Mouse (Mus musculus) spleen, embryonic (tissue): ENCODE data around the gene Dio2.

Source experiments
- CTCF ChIA-PET: fragments of 350-600 bp; sonication (Branson Sonifier 250); formaldehyde crosslinking; loops from one replicate; lab custom pipeline; 2022; lab: Charles Lee

The Dio2 gene

DNA sequence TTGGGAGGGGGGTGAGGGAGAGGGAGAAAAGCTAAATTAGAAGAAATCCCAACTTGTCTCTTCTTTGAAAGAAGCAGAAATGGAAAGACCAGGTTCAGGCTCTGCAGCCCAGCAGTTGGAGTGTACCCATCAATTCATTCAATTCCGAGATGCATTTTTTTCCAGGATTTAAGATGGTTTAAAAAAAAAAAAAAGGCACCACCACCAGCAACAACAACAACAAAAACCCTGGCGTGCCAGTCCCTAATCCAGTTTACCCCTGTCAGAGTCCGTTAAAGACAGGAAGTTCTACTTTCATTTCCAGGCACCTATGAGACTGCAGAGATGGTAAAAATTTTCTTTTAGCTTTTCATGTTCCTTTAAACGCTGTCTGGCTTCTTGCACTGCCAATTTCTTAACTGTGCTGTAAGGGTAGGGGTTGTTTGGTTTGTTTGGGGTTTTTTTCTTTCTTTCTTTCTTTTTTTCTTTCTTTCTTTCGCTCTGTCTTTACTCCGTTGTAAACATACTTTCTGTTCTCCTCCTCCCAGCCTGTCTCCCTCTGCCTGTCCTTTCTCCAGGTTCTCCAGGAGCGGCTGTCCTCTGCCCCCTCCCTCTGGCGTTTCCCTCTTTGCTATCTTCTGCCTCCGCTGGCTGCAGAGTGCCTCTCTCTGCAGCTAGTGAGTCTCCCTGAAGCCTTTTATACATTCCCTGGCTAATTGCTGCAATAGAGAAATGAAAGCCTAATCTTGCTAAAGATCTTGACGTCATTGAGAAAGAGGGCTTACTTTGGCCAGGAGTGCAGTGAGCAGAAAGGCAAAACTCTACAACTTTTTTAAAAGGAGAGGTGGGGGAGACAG lies at the start of gene Dio2:
Gene Dio2 (minus strand): TSS at position 51 of the 836 bp plus-strand sequence.
- CTCF ChIA-PET: interaction anchor here (0.6 to 0.7 kb wide), 2 partner anchors 27 to 823 kb away, joined by 6 to 11 read pairs; no protein-coding TSS in a partner anchor

DNA sequence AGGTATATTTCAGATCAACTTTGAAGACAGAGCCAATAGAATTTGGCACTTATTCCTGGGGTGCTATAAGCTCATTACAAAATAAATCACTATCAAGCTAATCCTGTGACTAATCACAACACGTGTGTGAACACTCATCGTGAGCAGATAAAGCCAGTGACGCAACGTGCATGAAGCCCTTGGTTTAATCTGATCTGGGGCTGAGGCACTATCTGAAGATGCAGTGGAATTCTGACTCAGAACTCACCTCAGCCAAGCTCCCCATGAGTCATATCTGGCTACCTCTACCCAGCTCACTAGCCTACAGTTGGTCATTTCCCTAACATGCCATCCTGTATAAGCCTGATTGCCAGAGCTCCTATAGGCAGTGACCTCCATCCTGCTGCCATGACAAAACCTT lies 43.2 kb upstream of the Dio2 start:
- CTCF ChIA-PET: no interaction called here

DNA sequence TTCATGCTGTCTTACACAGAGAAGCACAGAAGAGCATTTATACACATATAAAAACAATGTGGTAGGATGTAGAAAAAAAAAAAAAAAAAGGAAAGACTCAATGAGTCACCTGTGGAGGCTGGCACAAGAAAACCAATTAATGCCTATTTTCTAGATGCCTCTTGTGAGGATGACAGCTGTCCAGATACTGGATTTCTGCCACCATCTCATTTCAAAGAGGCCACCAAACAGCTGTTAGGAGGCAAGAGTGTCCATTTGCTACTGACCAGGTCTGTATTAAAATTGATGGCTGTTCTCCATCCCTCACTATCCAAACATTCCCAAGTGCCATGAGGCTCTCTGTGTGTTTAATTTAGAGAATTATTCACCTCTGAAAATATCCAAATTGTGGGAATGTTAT lies 6.5 kb upstream of the Dio2 start:
- CTCF ChIA-PET: no interaction called here

DNA sequence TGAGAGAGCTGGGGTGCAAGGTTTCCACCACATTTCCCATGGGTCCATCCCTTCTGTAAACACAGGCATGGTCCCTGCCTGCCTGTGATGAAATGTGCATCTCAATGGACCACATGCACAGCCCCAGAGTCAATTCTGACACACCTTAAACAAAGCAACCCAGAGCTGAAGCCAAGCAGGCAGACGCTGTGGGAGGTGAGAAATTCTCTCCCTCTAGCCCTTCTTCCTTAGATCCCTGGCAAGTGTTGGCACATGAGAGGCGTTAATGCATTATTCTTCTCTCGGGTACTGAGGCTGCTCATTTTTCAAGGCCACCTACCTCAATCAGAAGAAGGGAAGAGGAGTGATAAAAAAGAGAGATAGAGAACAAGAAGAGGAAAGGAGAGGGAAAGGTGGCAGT lies 5.4 kb upstream of the Dio2 start:
- CTCF ChIA-PET: no interaction called here

DNA sequence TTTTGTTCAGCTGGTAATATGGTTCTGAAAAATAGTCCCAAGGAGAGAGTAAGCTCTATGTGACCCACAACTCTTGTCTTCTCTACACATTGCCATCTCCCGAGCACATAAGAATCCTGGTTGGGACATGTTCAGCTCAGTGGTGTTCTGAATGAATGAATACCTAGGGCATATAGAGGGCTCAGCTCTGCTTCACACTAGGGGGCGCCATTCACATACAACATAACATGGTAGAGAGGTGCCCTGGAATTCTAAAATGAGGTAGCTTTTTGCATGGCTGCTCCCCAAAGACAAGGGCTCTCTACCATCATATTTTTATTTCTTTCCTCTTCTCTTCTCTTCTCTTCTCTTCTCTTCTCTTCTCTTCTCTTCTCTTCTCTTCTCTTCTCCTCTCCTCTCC lies 2.2 kb upstream of the Dio2 start:
- CTCF ChIA-PET: interaction anchor here (0.7 to 1.4 kb wide), 2 partner anchors 571 to 588 kb away, joined by 3 to 5 read pairs; no protein-coding TSS in a partner anchor

DNA sequence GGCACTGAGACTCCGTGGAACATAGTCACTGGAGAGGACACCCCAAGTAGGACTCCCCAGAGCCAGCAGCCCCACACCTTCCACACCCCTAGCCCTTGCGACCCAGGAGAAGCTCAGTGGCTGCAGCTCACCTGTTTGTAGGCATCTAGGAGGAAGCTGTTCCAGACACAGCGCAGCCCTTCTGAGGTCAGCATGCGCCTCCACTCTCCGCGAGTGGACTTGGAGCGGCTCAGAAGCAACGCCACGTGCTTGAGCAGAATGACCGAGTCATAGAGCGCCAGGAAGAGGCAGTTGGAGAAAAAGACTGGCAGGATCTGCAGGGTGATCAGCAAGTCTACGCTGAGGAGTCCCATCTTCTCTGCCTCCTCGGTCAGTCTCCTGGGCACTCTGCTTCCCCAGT lies 306 bp downstream of the Dio2 start:
- CTCF ChIA-PET: interaction anchor here (0.7 kb wide), 1 partner anchor 28 kb away, joined by 6 read pairs; no protein-coding TSS in a partner anchor

DNA sequence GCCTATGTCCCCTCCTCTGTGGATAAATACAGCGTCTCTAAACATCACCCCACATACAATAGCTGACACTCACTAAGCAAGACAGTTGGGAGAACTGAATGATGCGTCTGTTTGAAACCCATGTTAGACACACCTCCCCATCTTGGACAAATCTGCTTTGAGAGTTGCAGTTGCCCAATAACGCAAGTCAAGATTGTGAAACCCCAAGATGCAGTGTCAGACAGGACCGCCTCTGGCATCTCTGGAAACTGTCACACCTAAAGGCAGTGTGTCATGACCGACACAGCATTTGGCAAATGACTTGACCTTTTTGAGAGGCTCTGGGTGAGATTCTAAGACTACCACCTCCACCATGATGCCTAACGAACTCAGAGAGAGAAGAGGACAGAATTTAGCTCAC lies 2.8 kb downstream of the Dio2 start:
- CTCF ChIA-PET: no interaction called here

DNA sequence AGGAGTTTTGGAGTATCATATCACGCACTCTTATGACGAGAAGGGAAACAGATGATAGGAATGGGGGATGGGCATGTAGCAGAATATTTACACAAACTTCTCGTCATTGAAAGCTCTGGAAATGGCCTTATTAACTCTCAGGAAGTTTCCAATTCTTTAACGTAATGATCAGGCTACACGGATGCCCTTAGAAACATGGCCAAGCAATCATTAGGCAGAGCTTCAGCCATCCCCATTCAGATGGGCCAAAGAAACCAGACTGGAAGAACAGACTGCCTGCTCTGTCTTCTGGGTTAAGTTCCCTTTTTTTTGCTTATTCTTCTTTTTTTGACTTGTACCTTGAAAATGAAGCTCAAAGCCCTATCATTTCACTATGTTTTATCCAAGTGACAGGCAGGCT lies 3.7 kb downstream of the Dio2 start:
- CTCF ChIA-PET: no interaction called here

DNA sequence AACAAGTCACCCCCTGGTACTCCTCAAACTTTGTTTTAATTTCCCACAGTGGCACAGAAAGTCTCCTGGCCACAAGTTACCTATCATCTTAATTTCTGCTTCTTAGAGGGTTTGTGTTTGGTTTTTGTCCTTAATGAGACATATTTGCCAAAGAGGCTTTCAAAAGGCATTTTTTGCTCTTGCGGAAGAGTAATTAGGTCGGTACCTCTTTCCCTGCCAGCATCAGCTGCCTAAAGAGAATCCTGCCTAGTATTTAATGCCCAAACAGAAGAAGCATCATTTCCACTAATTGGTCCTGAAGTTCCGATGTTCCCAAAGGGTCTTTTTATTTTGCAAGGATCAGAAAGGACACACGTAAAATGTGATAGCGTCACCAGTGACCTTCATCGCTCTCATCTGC lies 4.5 kb downstream of the Dio2 start:
- CTCF ChIA-PET: no interaction called here

DNA sequence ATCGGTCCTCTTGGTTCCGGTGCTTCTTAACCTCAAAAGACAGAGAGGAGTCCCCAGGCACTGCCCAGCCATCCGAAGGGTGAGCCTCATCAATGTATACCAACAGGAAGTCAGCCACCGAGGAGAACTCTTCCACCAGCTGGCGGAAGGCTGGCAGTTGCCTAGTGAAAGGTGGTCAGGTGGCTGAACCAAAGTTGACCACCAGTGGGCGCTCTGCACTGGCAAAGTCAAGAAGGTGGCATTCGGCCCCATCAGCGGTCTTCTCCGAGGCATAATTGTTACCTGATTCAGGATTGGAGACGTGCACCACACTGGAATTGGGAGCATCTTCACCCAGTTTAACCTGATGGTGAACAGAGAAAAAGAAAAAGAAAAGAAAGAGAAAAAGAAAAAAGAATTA lies 8.6 kb downstream of the Dio2 start:
- CTCF ChIA-PET: no interaction called here

DNA sequence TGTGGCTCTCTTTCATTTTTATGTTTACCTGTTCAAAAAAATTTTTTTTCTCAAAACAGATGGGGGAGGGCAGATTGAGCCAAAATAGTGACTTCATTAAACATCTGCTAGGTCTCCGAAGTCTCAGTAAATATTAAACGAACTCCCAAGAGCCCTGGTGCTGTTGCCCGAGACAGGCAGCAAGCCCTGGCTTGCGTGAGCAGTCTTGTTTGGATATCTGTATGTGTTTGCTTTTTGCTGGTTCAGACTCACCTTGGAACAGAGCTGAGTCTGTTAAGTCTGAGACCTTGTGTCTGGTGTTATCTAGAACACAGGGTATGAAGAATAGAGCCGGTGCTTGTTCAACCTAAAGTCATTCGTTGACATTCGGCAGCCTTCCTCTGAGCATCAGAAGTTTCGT lies 13.1 kb downstream of the Dio2 start:
- CTCF ChIA-PET: interaction anchor here (0.7 kb wide), 1 partner anchor 46 kb away, joined by 11 read pairs; no protein-coding TSS in a partner anchor

DNA sequence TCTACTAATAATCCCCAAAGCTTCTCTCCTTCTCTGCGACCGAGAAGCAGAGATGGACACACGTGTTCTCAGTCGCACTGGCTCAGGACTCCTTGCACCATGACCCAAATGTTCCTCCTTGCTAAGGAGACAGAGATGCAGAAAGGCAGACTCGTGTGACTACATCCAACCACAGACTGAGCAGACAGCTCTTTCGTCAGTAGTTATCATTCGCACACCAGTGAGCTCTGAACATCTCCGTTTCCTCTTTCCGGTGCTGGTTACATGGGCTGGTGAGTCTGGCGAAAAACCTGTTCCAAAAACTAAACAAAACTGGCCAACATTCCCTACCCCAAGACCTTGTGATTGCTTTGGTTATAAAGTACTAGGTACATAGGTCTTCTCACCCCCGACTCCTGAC lies 13.6 kb downstream of the Dio2 start:
- CTCF ChIA-PET: no interaction called here

DNA sequence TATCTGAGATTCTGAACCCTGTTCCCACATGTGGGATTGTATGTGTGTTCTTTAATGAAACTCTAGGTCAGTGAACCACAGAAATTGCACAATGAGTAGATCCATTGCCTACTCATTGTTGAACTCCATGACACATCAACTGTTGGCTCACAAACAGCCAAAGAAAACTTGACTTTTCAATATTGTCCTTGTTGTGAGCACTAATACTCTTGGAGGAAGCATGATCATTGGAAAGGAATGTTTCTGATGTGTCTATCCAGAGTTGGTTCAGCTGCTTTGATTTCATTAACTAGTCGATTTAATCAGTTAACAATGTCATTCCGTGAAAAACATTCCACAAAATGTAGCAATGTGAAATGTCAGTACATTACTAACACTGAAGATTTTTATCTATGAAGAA lies 44.1 kb downstream of the Dio2 start:
- CTCF ChIA-PET: no interaction called here
